ENCODE assay signal across 30 mouse cellular contexts in the genomic region with DNA sequence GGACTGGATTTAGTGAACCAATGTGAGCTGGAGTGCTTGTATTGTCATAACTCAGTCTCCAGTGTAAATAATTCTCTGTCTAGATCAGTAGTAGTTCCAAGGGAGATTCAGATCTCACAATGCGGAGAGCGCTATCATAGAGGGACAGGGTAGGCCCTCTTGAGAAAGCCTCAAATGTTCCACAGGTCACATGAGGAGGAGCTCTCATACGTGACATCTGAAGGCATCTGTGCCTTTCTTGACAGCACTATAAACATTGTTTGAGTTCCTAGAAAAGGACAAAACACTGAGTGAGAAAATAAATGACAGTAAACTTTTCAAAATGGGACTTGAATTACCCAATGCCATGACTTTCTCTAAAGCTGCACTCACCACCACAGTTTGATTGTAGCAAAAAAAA. TPM values are rescaled to one million over a fixed set of nuclear protein-coding genes. Genes with fewer than 3 reads are reported as not detected.
"Had no signal": no experiment of that assay in that cellular context is flagged by ENCODE, and none has a peak within 500 bp of the region (broad histone marks: within the 10 kb centered on the region; RNA-seq: fewer than 3 reads in every experiment).

No protein-coding gene starts in this region.

- DNase-seq: gastrocnemius, adult 2 months; gastrocnemius, postnatal 10 days; gastrocnemius, postnatal 25 days; heart, adult 18-20 months; heart, postnatal 10 days; heart, postnatal 4 days; kidney, adult 18-20 months; kidney, adult 8-10 months; kidney, postnatal 10 days; kidney, postnatal 25 days; kidney, postnatal 4 days had no signal

- H3K36me3 ChIP-seq: heart, embryonic 10.5 days; heart, embryonic 12.5 days; hindbrain, embryonic 10.5 days; hindbrain, embryonic 12.5 days; intestine, embryonic 15.5 days; limb, embryonic 10.5 days; limb, embryonic 12.5 days had no signal

- H3K27me3 ChIP-seq: heart, embryonic 12.5 days; hindbrain, embryonic 12.5 days; intestine, embryonic 15.5 days had no signal

- H3K9me3 ChIP-seq: heart, embryonic 10.5 days; heart, embryonic 12.5 days; hindbrain, embryonic 10.5 days; hindbrain, embryonic 12.5 days; intestine, embryonic 15.5 days; limb, embryonic 10.5 days; limb, embryonic 12.5 days had no signal

- ATAC-seq: hindbrain, embryonic 16.5 days; inflammation-experienced regulatory T-cells, adult 6 months; intestine, embryonic 15.5 days; intestine, postnatal 0 days had no signal

- H3K4me1 ChIP-seq: heart, embryonic 10.5 days; heart, embryonic 12.5 days; hindbrain, embryonic 10.5 days; hindbrain, embryonic 12.5 days; limb, embryonic 10.5 days; limb, embryonic 12.5 days had no signal

- H3K4me3 ChIP-seq: gastrocnemius, adult 2 months; heart, embryonic 10.5 days; heart, embryonic 12.5 days; hindbrain, embryonic 10.5 days; hindbrain, embryonic 12.5 days; intestine, embryonic 15.5 days; layer of hippocampus, adult 2 months; left cerebral cortex, adult 2 months; limb, embryonic 10.5 days; limb, embryonic 12.5 days had no signal

- H3K4me2 ChIP-seq: heart, embryonic 12.5 days; hindbrain, embryonic 12.5 days; hindbrain, embryonic 14.5 days; intestine, embryonic 15.5 days; limb, embryonic 12.5 days had no signal

- H3K9ac ChIP-seq: heart, embryonic 12.5 days; hindbrain, embryonic 12.5 days; hindbrain, embryonic 14.5 days; intestine, embryonic 15.5 days; limb, embryonic 12.5 days had no signal

- H3K27ac ChIP-seq: gastrocnemius, adult 2 months; heart, embryonic 10.5 days; hindbrain, embryonic 10.5 days; hindbrain, embryonic 12.5 days; hindbrain, embryonic 14.5 days; intestine, embryonic 15.5 days; layer of hippocampus, adult 2 months; left cerebral cortex, adult 2 months; limb, embryonic 10.5 days; limb, embryonic 12.5 days had no signal

RNA-seq across cellular contexts. Expression of gene Gm17359, which starts 41.8 kb away (rescaled TPM):
- polyA plus RNA-seq: frontal cortex, adult 2 months; heart, embryonic 10.5 days; heart, embryonic 12.5 days; heart, embryonic 14.5 days; heart, embryonic 16.5 days; hindbrain, embryonic 10.5 days; hindbrain, embryonic 14.5 days; hindbrain, embryonic 16.5 days; inflammation-experienced regulatory T-cells, adult 6 months; intestine, embryonic 15.5 days; intestine, postnatal 0 days; kidney, embryonic 14.5 days; kidney, embryonic 16.5 days; limb, embryonic 10.5 days; limb, embryonic 12.5 days; limb, embryonic 14.5 days had no signal
